8 mouse cellular contexts compared by ENCODE assay signal in the genomic region with DNA sequence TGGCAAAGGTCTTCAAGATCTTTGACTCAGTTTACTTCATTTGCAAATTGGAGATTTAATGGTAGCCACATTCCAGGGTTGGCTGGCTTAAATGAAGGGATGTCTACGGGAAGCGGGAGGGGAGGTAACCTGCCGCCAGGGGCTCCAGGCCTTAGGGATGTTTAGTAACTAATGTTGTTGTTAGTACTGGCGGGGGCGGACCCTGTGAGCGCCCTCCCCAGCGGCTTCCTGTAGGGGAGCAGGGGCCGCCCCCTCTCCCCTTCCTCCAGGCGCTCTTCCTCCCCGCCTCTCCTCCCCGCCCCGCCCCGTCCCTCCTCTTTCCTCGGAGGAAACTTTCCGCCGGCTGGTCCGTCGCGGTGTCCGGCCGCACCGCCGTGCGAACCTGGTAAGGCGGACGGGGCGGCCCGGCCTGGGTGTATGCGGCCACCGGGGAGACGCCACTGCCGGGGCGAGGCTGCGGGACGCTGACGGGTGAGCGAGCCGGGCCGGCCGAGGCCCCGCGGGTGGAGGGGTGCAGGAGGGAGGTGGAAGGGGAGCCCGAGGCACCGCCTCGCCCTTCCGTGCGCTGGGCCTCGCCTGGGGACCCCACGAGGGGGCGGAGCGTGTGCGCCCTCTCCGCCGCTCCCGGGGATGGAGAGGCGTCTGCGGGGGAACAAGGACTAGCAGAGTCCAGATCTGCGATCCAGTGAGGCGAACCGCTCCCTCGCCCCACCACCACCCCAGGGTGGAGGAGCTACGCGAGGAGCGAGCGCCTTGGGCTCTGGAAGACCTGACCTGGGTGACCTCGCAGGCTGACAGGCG. TPM values are rescaled to one million over a fixed set of nuclear protein-coding genes. Genes with fewer than 3 reads are reported as not detected.
DNase-seq lines count a peak whose midpoint lies in the region; ATAC-seq and TF ChIP-seq lines count a peak whose summit lies in the region.

No protein-coding gene starts in this region.

- peak overlapping the region; percentile 95 for H3K27ac ChIP-seq in heart, adult 2 months
- peak overlapping the region; percentile 98 for H3K27ac ChIP-seq in lung, embryonic 16.5 days (ENCODE audit: low read length)

- peak; percentile 80 for TF ChIP-seq POLR2A in heart, adult 2 months (IDR thresholded peaks at IDR 0.05; ENCODE audit: insufficient read depth, low read depth, low read length)

- peak overlapping the region; percentile 86 for H3K4me2 ChIP-seq in lung, embryonic 16.5 days (ENCODE audit: low read depth, low read length)

- no peak for TF ChIP-seq CTCF in G1E (IDR thresholded peaks at IDR 0.05; ENCODE audit: low read depth, low read length)
- TF ChIP-seq CTCF in heart, adult 2 months (IDR thresholded peaks at IDR 0.05) = peak; percentile 55

- no peak for ATAC-seq in G1E (ENCODE audit: extremely low read depth, insufficient number of reproducible peaks, low FRiP score, poor library complexity, severe bottlenecking)
- peak; percentile 84 for ATAC-seq in lung, embryonic 16.5 days (ENCODE audit: low read depth)
- no peak for ATAC-seq in cerebellum, adult (ENCODE audit: insufficient number of reproducible peaks, low FRiP score, low TSS enrichment)

- intact Hi-C loops in heart, adult 2 months (cut with DNase I) = no loop called here

- TF ChIP-seq EP300 in heart, adult 2 months (IDR thresholded peaks at IDR 0.05; ENCODE audit: insufficient read depth, low read depth, low read length) = peak; percentile 16; the same call in 1 of the 2 replicates

- no peaks in the 10 kb centered on the region for H3K9me3 ChIP-seq in G1E (replicated peaks)
- H3K9me3 ChIP-seq in lung, embryonic 16.5 days (ENCODE audit: control insufficient read depth, low read length) = no peaks in the 10 kb centered on the region

- no peaks in the 10 kb centered on the region for H3K36me3 ChIP-seq in G1E (replicated peaks)
- H3K36me3 ChIP-seq in heart, adult 2 months (ENCODE audit: control insufficient read depth, insufficient read depth, low read length) = no peaks in the 10 kb centered on the region; the same call in 1 of the 2 replicates
- H3K36me3 ChIP-seq in lung, embryonic 16.5 days (ENCODE audit: control insufficient read depth, insufficient read depth, low read length) = peaks cover 9% of the 10 kb centered on the region

- peaks cover 12% of the 10 kb centered on the region for H3K4me1 ChIP-seq in G1E (ENCODE audit: insufficient read depth, low read depth, low read length)
- H3K4me1 ChIP-seq in heart, adult 2 months (ENCODE audit: control insufficient read depth, insufficient read depth, low read length) = peaks cover 20% of the 10 kb centered on the region
- peaks cover 55% of the 10 kb centered on the region for H3K4me1 ChIP-seq in lung, embryonic 16.5 days (replicated peaks; ENCODE audit: control insufficient read depth, insufficient read depth, low read length)

- H3K9ac ChIP-seq in heart, adult 2 months (ENCODE audit: low read depth, low read length) = peak overlapping the region; percentile 91
- peak overlapping the region; percentile 90 for H3K9ac ChIP-seq in lung, embryonic 16.5 days (ENCODE audit: low read length)

- H3K79me2 ChIP-seq in heart, adult 2 months (replicated peaks; ENCODE audit: control insufficient read depth, insufficient read depth, low read length) = no peaks in the 10 kb centered on the region

- peak; percentile 34 for DNase-seq in G1E (ENCODE audit: low spot score)
- peak; percentile 77 for DNase-seq in embryo, embryonic 10.5 days (ENCODE audit: low spot score)
- DNase-seq in heart, adult 2 months = peak; percentile 86 to 87
- peak; percentile 78 for DNase-seq in kidney, adult 18-20 months
- peak; percentile 55 for DNase-seq in ovary, adult 18-20 months (ENCODE audit: low spot score)
- no peak for DNase-seq in left cerebral cortex, adult 18-20 months (ENCODE audit: low spot score in 2 of 2)

- whole genome bisulfite sequencing in heart, adult 2 months = 2% methylated on average over 65 of the region's 67 CpGs
- WGBS in lung, embryonic 16.5 days = under 1% methylated on average over 61 of the region's 67 CpGs

- H3K4me3 ChIP-seq in G1E (ENCODE audit: low read depth, low read length) = peak overlapping the region; percentile 68
- H3K4me3 ChIP-seq in heart, adult 2 months = peak overlapping the region; percentile 61
- H3K4me3 ChIP-seq in lung, embryonic 16.5 days (ENCODE audit: low read length) = peak overlapping the region; percentile 82

- peaks cover 56% of the 10 kb centered on the region for H3K27me3 ChIP-seq in G1E (ENCODE audit: insufficient read depth, low read length)
- no peaks in the 10 kb centered on the region for H3K27me3 ChIP-seq in heart, adult 2 months (ENCODE audit: control insufficient read depth, insufficient read depth, low read length)
- no peaks in the 10 kb centered on the region for H3K27me3 ChIP-seq in lung, embryonic 16.5 days (ENCODE audit: control insufficient read depth, insufficient read depth, low read depth, low read length)

RNA-seq across cellular contexts. Expression of a gene that starts 0.8 kb away (rescaled TPM):
- total RNA-seq in G1E (2014; fragmentation: Nextera tagmentation) (not detected in 2 replicates), G1E (2017) (0.41 and 0.44 TPM in 2 replicates)
- 1.9 and 3.1 TPM in 2 replicates for polyA plus RNA-seq in G1E (2012)
- 10 to 100 TPM in 1 of 2 experiments, 1 to 10 TPM in 1; 9.5 to 11.9 TPM for total RNA-seq in heart, adult 2 months (2021)
- 15.2 and 19.7 TPM in 2 replicates for polyA plus RNA-seq in heart, adult 2 months (2012; rRNA removed)
- polyA plus RNA-seq in lung, embryonic 16.5 days (2015; fragmentation: Nextera tagmentation; extraction: Ambion mirVana) = 98.0 and 108 TPM in 2 replicates
- 1 to 10 TPM; 2.4 to 2.9 TPM for total RNA-seq in left cerebral cortex, adult 18-20 months (2021)

RNA-seq across cellular contexts. Expression of a gene that starts 14.9 kb away (rescaled TPM):
- total RNA-seq in G1E (2014; fragmentation: Nextera tagmentation) = 0.53 and 3.2 TPM in 2 replicates
- total RNA-seq in G1E (2017) = 0.27 and 0.58 TPM in 2 replicates
- polyA plus RNA-seq in G1E (2012) = 0.57 and 0.69 TPM in 2 replicates
- 1 to 10 TPM; 1.5 to 2.7 TPM for total RNA-seq in heart, adult 2 months (2021)
- polyA plus RNA-seq in heart, adult 2 months (2012; rRNA removed) = 1.9 and 2.0 TPM in 2 replicates
- 9.2 and 12.3 TPM in 2 replicates for polyA plus RNA-seq in lung, embryonic 16.5 days (2015; fragmentation: Nextera tagmentation; extraction: Ambion mirVana)
- under 1 TPM; 0.59 to 0.77 TPM for total RNA-seq in left cerebral cortex, adult 18-20 months (2021)

RNA-seq across cellular contexts. Expression of a gene that starts 44.6 kb away (rescaled TPM):
- total RNA-seq in G1E (2014; fragmentation: Nextera tagmentation) (30.9 and 41.2 TPM in 2 replicates), G1E (2017) (20.5 and 20.8 TPM in 2 replicates)
- 68.2 and 68.5 TPM in 2 replicates for polyA plus RNA-seq in G1E (2012)
- 10 to 100 TPM; 41.6 to 53.8 TPM for total RNA-seq in heart, adult 2 months (2021)
- polyA plus RNA-seq in heart, adult 2 months (2012; rRNA removed) = 36.3 and 36.7 TPM in 2 replicates
- 37.7 and 40.3 TPM in 2 replicates for polyA plus RNA-seq in lung, embryonic 16.5 days (2015; fragmentation: Nextera tagmentation; extraction: Ambion mirVana)
- total RNA-seq in left cerebral cortex, adult 18-20 months (2021) = 10 to 100 TPM; 43.5 to 48.3 TPM

RNA-seq across cellular contexts. Expression of a gene that starts 51.9 kb away (rescaled TPM):
- total RNA-seq in G1E (2014; fragmentation: Nextera tagmentation) (37.8 and 37.9 TPM in 2 replicates), G1E (2017) (39.3 and 40.3 TPM in 2 replicates)
- 9.7 and 12.6 TPM in 2 replicates for polyA plus RNA-seq in G1E (2012)
- 10 to 100 TPM; 17.0 to 18.9 TPM for total RNA-seq in heart, adult 2 months (2021)
- 33.1 and 33.8 TPM in 2 replicates for polyA plus RNA-seq in heart, adult 2 months (2012; rRNA removed)
- 57.2 and 57.7 TPM in 2 replicates for polyA plus RNA-seq in lung, embryonic 16.5 days (2015; fragmentation: Nextera tagmentation; extraction: Ambion mirVana)
- total RNA-seq in left cerebral cortex, adult 18-20 months (2021) = 10 to 100 TPM; 12.2 to 17.6 TPM

RNA-seq across cellular contexts. Expression of a gene that starts 54.2 kb away (rescaled TPM):
- total RNA-seq in G1E (2014; fragmentation: Nextera tagmentation) = 355 and 356 TPM in 2 replicates
- 246 and 305 TPM in 2 replicates for total RNA-seq in G1E (2017)
- 209 and 211 TPM in 2 replicates for polyA plus RNA-seq in G1E (2012)
- 100 to 1,000 TPM; 100 to 118 TPM for total RNA-seq in heart, adult 2 months (2021)
- polyA plus RNA-seq in heart, adult 2 months (2012; rRNA removed) = 37.9 and 61.4 TPM in 2 replicates
- 197 and 213 TPM in 2 replicates for polyA plus RNA-seq in lung, embryonic 16.5 days (2015; fragmentation: Nextera tagmentation; extraction: Ambion mirVana)
- total RNA-seq in left cerebral cortex, adult 18-20 months (2021) = 100 to 1,000 TPM; 132 to 156 TPM

Comparison
In these comparisons a context has a peak if more than half of its experiments do, and no peak if none do; other contexts are left out.
1. DNase-seq: peak in G1E (single experiment), embryo, embryonic 10.5 days (single experiment), heart, adult 2 months (2 of 2), kidney, adult 18-20 months (single experiment) and ovary, adult 18-20 months (single experiment); none in left cerebral cortex, adult 18-20 months (0 of 2).
2. Peak in every context shown above with its lines, with median percentiles within 50 percentile points of each other: H3K4me3 ChIP-seq.